Mouse (Mus musculus) embryonic fibroblast, embryonic 13.5 days (primary cell): ENCODE results near the gene Man1a2. TPM values are rescaled to one million over a fixed set of nuclear protein-coding genes. Genes with fewer than 3 reads are reported as not detected.

Source experiments
- H3K27ac ChIP-seq: 2 replicates; pipeline ENCODE4 v1.5.1; 2012; ENCODE audit warnings: low read length, control low read depth, inconsistent platforms; ENCODE audit not compliant: insufficient read depth
- H3K4me1 ChIP-seq: 2 replicates; pipeline ENCODE4 v1.6.1; 2011; ENCODE audit warnings: low read length; ENCODE audit not compliant: control insufficient read depth, insufficient read depth
- H3K4me3 ChIP-seq: 2 replicates; pipeline ENCODE4 v1.5.1; 2011; ENCODE audit warnings: mild to moderate bottlenecking, control low read depth, low read length; ENCODE audit not compliant: insufficient read depth
- CTCF ChIP-seq: IDR thresholded peaks from 2 replicates; pipeline ENCODE4 v1.5.1; 2011; ENCODE audit warnings: mild to moderate bottlenecking, control low read depth, low read length, moderate library complexity, borderline replicate concordance; ENCODE audit not compliant: insufficient read depth
- POLR2A ChIP-seq: IDR thresholded peaks from 2 replicates; pipeline ENCODE4 v1.6.1; 2011; ENCODE audit warnings: low read depth, mild to moderate bottlenecking, control low read depth, low read length, moderate library complexity
- polyA plus RNA-seq: library from polyadenylated mRNA; stranded (reverse); fragments of >200 nt; gene quantifications from 2 replicates; pipeline ENCODE4 v1.2.4, GENCODE M21; 2011; ENCODE audit warnings: low read depth; ENCODE audit not compliant: missing spikeins, insufficient read length

The Man1a2 gene
- polyA plus RNA-seq, 1 experiment = 148 TPM

- no peak for TF ChIP-seq POLR2A
- no peak for TF ChIP-seq CTCF
- Histone ChIP-seq H3K27ac (no peak overlapping the region), H3K4me3 (no peak overlapping the region), H3K4me1 (no peaks in the 10 kb centered on the region)
Observed at GRCm38 (mm10) chr3:100568443-100569390, 116.6 kb downstream of the Man1a2 start.

GRCm38 (mm10) chr3:100563565-100563964 lies 121.7 kb downstream of the Man1a2 start:
- Histone ChIP-seq H3K4me1 (no peaks in the 10 kb centered on the region), H3K27ac (no peak overlapping the region), H3K4me3 (no peak overlapping the region)
- TF ChIP-seq POLR2A (no peak), CTCF (no peak)

- TF ChIP-seq CTCF (no peak), POLR2A (no peak)
- Histone ChIP-seq H3K4me1 (no peaks in the 10 kb centered on the region), H3K27ac (no peak overlapping the region), H3K4me3 (no peak overlapping the region)
Observed at GRCm38 (mm10) chr3:100562455-100562854, 122.8 kb downstream of the Man1a2 start.

- no peak overlapping the region for H3K4me3 ChIP-seq
- no peak overlapping the region for H3K27ac ChIP-seq
- no peak for TF ChIP-seq POLR2A
- TF ChIP-seq CTCF = no peak
Observed at GRCm38 (mm10) chr3:100561561-100562175, 123.6 kb downstream of the Man1a2 start.

GRCm38 (mm10) chr3:100559431-100559830 lies 125.9 kb downstream of the Man1a2 start:
- Histone ChIP-seq H3K4me1 (no peaks in the 10 kb centered on the region), H3K27ac (no peak overlapping the region), H3K4me3 (no peak overlapping the region)
- no peak for TF ChIP-seq CTCF
- TF ChIP-seq POLR2A = no peak

More at GRCm38 (mm10) chr3:100561561-100562175, 123.6 kb downstream of the Man1a2 start:
- no peaks in the 10 kb centered on the region for H3K4me1 ChIP-seq

GRCm38 (mm10) chr3:100558211-100558708 lies 127.0 kb downstream of the Man1a2 start:
- H3K27ac ChIP-seq = no peak overlapping the region
- no peak overlapping the region for H3K4me3 ChIP-seq
- TF ChIP-seq POLR2A (no peak), CTCF (no peak)
- H3K4me1 ChIP-seq = no peaks in the 10 kb centered on the region

GRCm38 (mm10) chr3:100554843-100555242 lies 130.5 kb downstream of the Man1a2 start:
- Histone ChIP-seq H3K27ac (no peak overlapping the region), H3K4me3 (no peak overlapping the region), H3K4me1 (no peaks in the 10 kb centered on the region)
- TF ChIP-seq CTCF = no peak
- TF ChIP-seq POLR2A = no peak

- Histone ChIP-seq H3K4me1 (no peaks in the 10 kb centered on the region), H3K27ac (no peak overlapping the region), H3K4me3 (no peak overlapping the region)
- TF ChIP-seq POLR2A (no peak), CTCF (no peak)
Observed at GRCm38 (mm10) chr3:100552171-100552570, 133.1 kb downstream of the Man1a2 start.

- Histone ChIP-seq H3K4me3 (no peak overlapping the region), H3K4me1 (no peaks in the 10 kb centered on the region), H3K27ac (no peak overlapping the region)
- no peak for TF ChIP-seq POLR2A
- no peak for TF ChIP-seq CTCF
Observed at GRCm38 (mm10) chr3:100547913-100548292, 137.4 kb downstream of the Man1a2 start.
